Mouse (Mus musculus) T-cell, adult 66 days (primary cell): ENCODE data around the gene Epha4. TPM values are rescaled to one million over a fixed set of nuclear protein-coding genes. Genes with fewer than 3 reads are reported as not detected.

ENCODE experiments used
- total RNA-seq, 2 experiments: library from RNA; stranded (reverse); gene quantifications; 3 replicates in 1 of 2; 4 replicates in 1 of 2; pipeline ENCODE4 v1.2.4; 2023

The Epha4 gene
- total RNA-seq = under 1 TPM; 0.59 to 0.64 TPM

GRCm38 (mm10) chr1:77514963-77515650 lies at the start of gene Epha4:
TSS of gene Epha4 (minus strand) at chr1:77515088.

